Mouse (Mus musculus) ES-E14 (cell line): ENCODE data around the gene Coq7. TPM values are rescaled to one million over a fixed set of nuclear protein-coding genes. Genes with fewer than 3 reads are reported as not detected.

Source experiments
- DNase-seq: peaks from one replicate; pipeline ENCODE4 v3.0.0-alpha.2; 2013; ENCODE audit warnings: low read depth, low spot score
- H3K27ac ChIP-seq: 2 replicates; pipeline ENCODE4 v1.5.1; 2012; ENCODE audit warnings: low read depth, mild to moderate bottlenecking, low read length, moderate library complexity, mixed read lengths; ENCODE audit not compliant: poor library complexity, insufficient read depth, severe bottlenecking
- H3K36me3 ChIP-seq: 2 replicates; pipeline ENCODE4 v1.6.1; 2012; ENCODE audit warnings: mild to moderate bottlenecking, low read length, moderate library complexity, mixed read lengths; ENCODE audit not compliant: control insufficient read depth, poor library complexity, insufficient read depth, severe bottlenecking
- H3K4me1 ChIP-seq, 2 experiments: fragments of 150-350 bp in 1 of 2; sonication (generic) in 1 of 2; 2 replicates each; pipeline ENCODE4 v1.6.1; 2012; ENCODE audit warnings: low read length in 2 of 2, mild to moderate bottlenecking in 1 of 2, mixed read lengths in 1 of 2; ENCODE audit not compliant: control insufficient read depth in 2 of 2, insufficient read depth in 2 of 2, poor library complexity in 1 of 2
- H3K4me3 ChIP-seq, 2 experiments: fragments of 150-350 bp in 1 of 2; sonication (generic) in 1 of 2; 2 replicates each; pipeline ENCODE4 v1.5.1; 2012; ENCODE audit warnings: low read length in 2 of 2, low read depth in 1 of 2, mild to moderate bottlenecking in 1 of 2, mixed read lengths in 1 of 2; ENCODE audit not compliant: insufficient read depth in 1 of 2, poor library complexity in 1 of 2, severe bottlenecking in 1 of 2
- H3K9ac ChIP-seq: 2 replicates; pipeline ENCODE4 v1.6.1; 2012; ENCODE audit warnings: low read depth, mild to moderate bottlenecking, low read length, mixed read lengths; ENCODE audit not compliant: poor library complexity, insufficient read depth, severe bottlenecking
- H3K9me3 ChIP-seq: fragments of 150-350 bp; sonication (generic); 2 replicates; pipeline ENCODE4 v1.6.1; 2012; ENCODE audit warnings: low read depth, mild to moderate bottlenecking, low read length; ENCODE audit not compliant: control insufficient read depth, insufficient read depth
- CHD2 ChIP-seq: IDR thresholded peaks from 2 replicates; pipeline ENCODE4 v1.6.1; 2014; ENCODE audit warnings: mild to moderate bottlenecking, low read depth, low read length, inconsistent platforms
- HCFC1 ChIP-seq: IDR thresholded peaks from 2 replicates; pipeline ENCODE4 v1.6.1; 2012; ENCODE audit warnings: low read length, inconsistent platforms, borderline replicate concordance; ENCODE audit not compliant: insufficient read depth
- MAFK ChIP-seq: IDR thresholded peaks from 2 replicates; pipeline ENCODE4 v1.6.1; 2014; ENCODE audit warnings: mild to moderate bottlenecking, low read depth, low read length, inconsistent platforms; ENCODE audit not compliant: insufficient read depth
- ZC3H11A ChIP-seq: IDR thresholded peaks from 2 replicates; pipeline ENCODE4 v1.6.1; 2012; ENCODE audit warnings: low read depth, mild to moderate bottlenecking, inconsistent platforms, low read length, borderline replicate concordance
- ZNF384 ChIP-seq: IDR thresholded peaks from 2 replicates; pipeline ENCODE4 v1.6.1; 2012; ENCODE audit warnings: low read depth, low read length, inconsistent platforms
- in situ Hi-C, 2 experiments: fragments of 600-800 bp; cut with MboI; formaldehyde crosslinking; loops; one replicate each; pipeline ENCODE4 v1.15.1; 2025; ENCODE audit warnings: low sequenced_read_pairs in 2 of 2, inconsistent platforms in 1 of 2; ENCODE audit not compliant: unreplicated experiment in 2 of 2
- total RNA-seq: library from RNA; depleted of rRNA; stranded (reverse); fragments of 300-350 nt; gene quantifications from 2 replicates; pipeline ENCODE4 v1.2.3, GENCODE M21; 2012

Gene Coq7
- total RNA-seq, 1 experiment = 63.7 TPM

- Histone ChIP-seq H3K4me3 (no peak overlapping the region), H3K9me3 (no peaks in the 10 kb centered on the region), H3K27ac (no peak overlapping the region), H3K9ac (no peak overlapping the region), H3K36me3 (no peaks in the 10 kb centered on the region), H3K4me1 (no peaks in the 10 kb centered on the region)
- no peak for DNase-seq
- in situ Hi-C loops = no loop called here
- TF ChIP-seq ZC3H11A (no peak), CHD2 (no peak), HCFC1 (no peak), MAFK (no peak), ZNF384 (no peak)
These were observed 60.3 kb downstream of the Coq7 start for GRCm38 (mm10) chr7:118472886-118473285.

GRCm38 (mm10) chr7:118468060-118468459 lies 65.1 kb downstream of the Coq7 start:
- TF ChIP-seq MAFK (no peak), HCFC1 (no peak), ZC3H11A (no peak), ZNF384 (no peak), CHD2 (no peak)
- no peak for DNase-seq
- H3K9me3 ChIP-seq = no peaks in the 10 kb centered on the region
- H3K4me1 ChIP-seq = peaks cover 0 to 1% of the 10 kb centered on the region in 2 experiments; a peak in 1 of 4 replicates
- in situ Hi-C loops = no loop called here
- no peak overlapping the region for H3K9ac ChIP-seq
- H3K27ac ChIP-seq = no peak overlapping the region
- no peak overlapping the region for H3K4me3 ChIP-seq
- H3K36me3 ChIP-seq = no peaks in the 10 kb centered on the region

GRCm38 (mm10) chr7:118464432-118464831 lies 68.7 kb downstream of the Coq7 start:
- DNase-seq = no peak
- no peaks in the 10 kb centered on the region for H3K36me3 ChIP-seq
- no peak overlapping the region for H3K4me3 ChIP-seq
- H3K9ac ChIP-seq = no peak overlapping the region
- no peak overlapping the region for H3K27ac ChIP-seq
- in situ Hi-C loops = no loop called here
- TF ChIP-seq MAFK (no peak), CHD2 (no peak), ZNF384 (no peak), HCFC1 (no peak), ZC3H11A (no peak)
- no peaks in the 10 kb centered on the region for H3K9me3 ChIP-seq
- peaks cover 0 to 2% of the 10 kb centered on the region in 2 experiments; a peak in 1 of 4 replicates for H3K4me1 ChIP-seq

DNA sequence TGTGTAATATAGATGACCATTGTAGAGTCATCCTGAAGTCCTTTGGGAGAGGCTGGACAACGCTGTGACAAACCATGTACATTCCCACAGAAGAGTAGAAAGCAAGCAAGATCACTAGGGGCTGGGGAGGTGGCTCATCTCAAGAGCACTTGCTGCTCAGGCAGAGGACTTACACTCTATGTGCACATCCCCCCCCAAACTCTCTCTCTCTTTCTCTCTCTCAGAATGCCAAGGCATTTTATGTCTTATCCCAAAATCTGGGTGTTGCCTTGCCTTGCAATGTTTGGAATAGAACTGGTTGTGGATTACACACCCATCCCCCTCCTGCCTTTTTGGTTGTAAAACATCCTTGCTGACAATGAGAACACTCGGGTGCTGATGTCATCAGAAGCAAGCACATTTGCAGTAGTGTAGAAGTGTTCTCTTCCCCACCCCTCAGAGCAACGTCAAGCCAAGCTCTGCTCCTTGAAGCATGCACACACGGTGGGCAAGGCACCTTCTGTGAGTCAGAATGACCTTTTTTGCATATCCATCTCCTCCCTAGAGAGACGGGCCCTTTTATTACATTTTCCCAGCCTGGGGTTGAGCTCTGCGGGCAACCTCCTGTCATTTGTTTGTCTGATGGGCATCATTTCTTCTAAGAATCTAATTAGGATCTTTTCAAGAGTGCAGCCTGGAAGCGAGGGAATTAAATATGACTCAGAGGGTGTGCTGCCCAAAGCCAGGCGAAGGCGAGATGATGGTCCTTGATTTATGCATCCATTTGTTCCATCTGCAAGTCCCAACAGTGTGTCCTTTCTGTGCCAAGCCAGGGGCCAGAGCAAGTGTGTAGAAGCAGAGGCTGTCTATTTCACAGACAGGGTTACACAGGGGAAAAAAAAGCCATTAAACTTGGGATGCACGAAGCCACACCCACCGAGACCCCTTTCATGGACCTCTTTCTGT lies 70.1 kb downstream of the Coq7 start:
- Histone ChIP-seq H3K4me3 (no peak overlapping the region), H3K27ac (no peak overlapping the region), H3K36me3 (no peaks in the 10 kb centered on the region), H3K9ac (no peak overlapping the region), H3K9me3 (no peaks in the 10 kb centered on the region), H3K4me1 (peaks cover 0 to 2% of the 10 kb centered on the region in 2 experiments; a peak in 1 of 4 replicates)
- TF ChIP-seq CHD2 = no peak
- TF ChIP-seq HCFC1 = no peak
- in situ Hi-C loops = no loop called here
- DNase-seq = no peak
